Mouse (Mus musculus) stomach, postnatal 0 days (tissue): Measurements from ENCODE around the gene Adora3.

Source experiments
- CTCF ChIP-seq: IDR thresholded peaks from 2 replicates; pipeline ENCODE4 v1.5.1; 2016; ENCODE audit warnings: antibody characterized with exemption, low read depth, mild to moderate bottlenecking, moderate library complexity
- EP300 ChIP-seq: optimal IDR thresholded peaks from 2 replicates; pipeline ENCODE3; 2016; ENCODE audit warnings: antibody characterized with exemption

DNA sequence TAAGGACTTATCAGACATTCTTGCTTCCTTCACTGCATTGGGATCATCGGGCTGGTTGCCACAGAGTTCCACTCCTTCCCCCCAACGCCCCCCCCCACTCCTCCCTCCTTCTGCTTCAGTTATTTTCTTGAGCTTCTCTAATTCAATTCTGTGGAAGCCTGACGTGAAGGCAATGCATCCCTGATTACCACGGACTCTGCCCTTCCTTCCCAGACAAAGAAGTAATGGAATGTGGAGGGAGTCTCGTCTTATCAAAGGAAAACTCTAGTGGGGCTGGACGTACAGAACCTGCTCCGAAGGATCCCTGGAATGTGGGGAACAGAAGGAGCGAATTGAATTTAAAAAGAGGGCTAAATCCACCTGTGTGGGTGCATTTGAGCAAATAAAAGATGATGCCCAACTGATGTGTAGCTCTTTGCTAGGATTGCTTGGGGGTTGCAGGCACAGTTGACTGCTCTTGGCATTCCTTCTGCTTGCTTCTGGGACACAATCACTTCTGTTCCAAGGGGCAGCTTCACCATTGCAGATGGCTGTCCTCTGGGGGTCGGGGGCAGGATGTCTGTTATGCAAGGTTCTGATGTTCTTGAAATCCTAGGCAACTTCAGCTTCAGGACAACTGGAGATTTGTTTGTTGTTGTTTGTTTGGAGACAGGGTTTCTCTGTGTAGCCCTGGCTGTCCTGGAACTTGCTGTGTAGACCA lies 37.4 kb downstream of the Adora3 start:
- TF ChIP-seq CTCF (no peak), EP300 (no peak)
